Mouse (Mus musculus): ENCODE data around the gene Nkain2. TPM values are rescaled to one million over a fixed set of nuclear protein-coding genes. Genes with fewer than 3 reads are reported as not detected.

Gene Nkain2
- total RNA-seq, 1 experiment from 2014 or later, result 0.21 TPM

Other genes with a start within 250 kb of the Nkain2 start
- not detected in 2 replicates for gene Trdn, start 190.1 kb upstream of the Nkain2 start, total RNA-seq (2021)